Mouse (Mus musculus) splenic B cell, adult 2 months (primary cell): Measurements from ENCODE around the gene Fosb.

Experiments used
- DNase-seq: peaks from one replicate; pipeline ENCODE4 v3.0.0-alpha.2; 2011; ENCODE audit warnings: low read depth, low spot score
- H3K27me3 ChIP-seq: 2 replicates; pipeline ENCODE4 v1.6.1; 2012; ENCODE audit warnings: mild to moderate bottlenecking, low read length, moderate library complexity, mixed read lengths; ENCODE audit not compliant: control insufficient read depth, poor library complexity, insufficient read depth, severe bottlenecking
- H3K36me3 ChIP-seq: 2 replicates; pipeline ENCODE4 v1.6.1; 2012; ENCODE audit warnings: mild to moderate bottlenecking, low read length, moderate library complexity, mixed read lengths; ENCODE audit not compliant: control insufficient read depth, poor library complexity, insufficient read depth, severe bottlenecking

Fosb gene

DNA sequence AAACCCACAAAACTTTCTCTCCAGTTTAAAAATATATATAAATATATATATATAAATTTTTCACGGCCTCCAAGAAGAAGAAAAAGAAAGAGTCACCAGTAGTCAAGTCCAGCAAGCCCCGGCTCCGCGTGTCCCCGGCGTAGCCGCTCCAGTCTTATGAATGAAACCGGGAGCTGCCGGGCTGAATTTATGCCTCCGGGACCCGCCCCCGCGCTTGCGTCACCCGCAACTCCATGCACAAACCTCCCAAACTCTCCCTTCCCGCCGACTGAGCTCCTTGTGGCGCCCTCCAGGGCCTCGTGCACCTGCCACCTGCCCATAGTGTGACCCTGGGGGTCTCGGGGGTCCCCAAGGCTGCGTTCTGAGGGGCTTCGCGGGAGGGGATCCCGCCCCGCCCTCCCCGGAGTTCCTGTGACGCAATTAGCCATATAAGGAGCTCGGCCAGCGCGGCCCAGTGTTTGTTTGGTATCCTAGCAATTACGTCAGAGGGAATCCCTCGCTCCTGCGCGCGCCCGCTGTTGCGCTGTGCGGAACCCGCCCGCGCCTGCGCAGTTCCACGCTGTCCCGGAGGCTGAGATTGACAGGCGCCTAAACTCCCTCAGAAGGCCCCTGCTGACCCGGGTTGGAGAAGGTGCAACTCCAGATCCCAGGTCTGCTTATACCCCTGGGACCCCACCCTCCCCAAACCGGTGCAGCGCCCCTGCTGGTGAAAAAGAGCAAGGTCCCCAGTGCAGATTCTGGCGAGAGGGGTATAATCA is at the start of gene Fosb:
TSS of gene Fosb (minus strand) at position 168 of the 758 bp plus-strand sequence.
- H3K27me3 ChIP-seq: no peaks in the 10 kb centered on the region
- peak; percentile 99 for DNase-seq

DNA sequence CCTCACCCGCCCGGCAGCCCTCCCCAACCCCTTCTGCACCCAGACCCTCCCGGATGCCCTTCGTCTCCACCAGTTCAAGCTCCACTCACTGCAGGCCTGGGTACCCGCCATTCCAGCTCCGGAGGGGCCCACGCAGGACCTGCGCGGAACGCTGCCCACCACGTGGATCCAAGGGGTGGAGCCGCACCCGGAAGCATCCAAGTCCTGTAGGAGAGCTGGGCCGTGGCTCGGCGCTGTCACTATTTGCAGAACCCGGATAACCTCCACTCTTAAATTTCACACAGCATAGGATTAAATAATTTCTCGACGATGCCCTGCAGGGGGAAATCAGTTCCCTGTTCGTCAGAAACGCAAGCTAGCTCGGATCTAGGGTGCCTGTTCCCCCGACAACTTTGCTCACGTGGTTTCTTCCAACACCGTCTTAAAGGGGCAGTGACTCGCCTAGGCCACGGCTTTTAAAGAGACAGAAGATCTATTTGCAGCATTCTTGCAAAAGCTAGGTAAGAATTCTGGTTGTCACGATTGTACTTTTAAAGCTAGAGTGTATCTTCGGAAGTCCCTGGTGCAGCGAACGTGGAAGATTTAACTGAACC is 49.5 kb upstream of the Fosb start, which contains the start of the genes Cd3eap and Ppp1r13l:
TSS of gene Cd3eap (minus strand) at position 185 of the 593 bp plus-strand sequence.
TSS of gene Ppp1r13l (plus strand) at position 451 of the 593 bp plus-strand sequence.
- DNase-seq: peak; percentile 89
- no peaks in the 10 kb centered on the region for H3K27me3 ChIP-seq
- H3K36me3 ChIP-seq: no peaks in the 10 kb centered on the region

More for the DNA sequence above, at the start of gene Fosb:
- H3K36me3 ChIP-seq: no peaks in the 10 kb centered on the region; the same call in 1 of the 2 replicates

DNA sequence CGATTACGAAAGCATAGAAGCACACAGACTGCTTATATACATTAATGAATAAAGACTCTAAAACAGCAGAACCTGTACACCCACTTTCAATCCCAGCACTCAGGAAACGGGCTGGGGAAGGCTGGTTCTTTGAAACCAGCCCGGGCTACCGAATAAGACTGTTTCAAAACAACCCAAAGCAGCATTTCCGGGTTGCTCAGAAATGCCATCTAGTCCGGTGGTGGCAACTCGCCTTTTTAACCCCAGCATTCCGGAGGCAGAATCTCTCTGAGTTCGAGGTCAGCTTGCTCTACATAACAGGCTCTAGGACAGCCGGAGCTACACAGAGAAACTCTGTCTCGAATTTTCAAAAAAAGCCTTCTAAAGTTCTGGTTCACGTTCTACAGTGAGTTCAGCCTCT is 48.8 kb upstream of the Fosb start:
- no peak for DNase-seq
- H3K36me3 ChIP-seq: no peaks in the 10 kb centered on the region
- H3K27me3 ChIP-seq: no peaks in the 10 kb centered on the region

DNA sequence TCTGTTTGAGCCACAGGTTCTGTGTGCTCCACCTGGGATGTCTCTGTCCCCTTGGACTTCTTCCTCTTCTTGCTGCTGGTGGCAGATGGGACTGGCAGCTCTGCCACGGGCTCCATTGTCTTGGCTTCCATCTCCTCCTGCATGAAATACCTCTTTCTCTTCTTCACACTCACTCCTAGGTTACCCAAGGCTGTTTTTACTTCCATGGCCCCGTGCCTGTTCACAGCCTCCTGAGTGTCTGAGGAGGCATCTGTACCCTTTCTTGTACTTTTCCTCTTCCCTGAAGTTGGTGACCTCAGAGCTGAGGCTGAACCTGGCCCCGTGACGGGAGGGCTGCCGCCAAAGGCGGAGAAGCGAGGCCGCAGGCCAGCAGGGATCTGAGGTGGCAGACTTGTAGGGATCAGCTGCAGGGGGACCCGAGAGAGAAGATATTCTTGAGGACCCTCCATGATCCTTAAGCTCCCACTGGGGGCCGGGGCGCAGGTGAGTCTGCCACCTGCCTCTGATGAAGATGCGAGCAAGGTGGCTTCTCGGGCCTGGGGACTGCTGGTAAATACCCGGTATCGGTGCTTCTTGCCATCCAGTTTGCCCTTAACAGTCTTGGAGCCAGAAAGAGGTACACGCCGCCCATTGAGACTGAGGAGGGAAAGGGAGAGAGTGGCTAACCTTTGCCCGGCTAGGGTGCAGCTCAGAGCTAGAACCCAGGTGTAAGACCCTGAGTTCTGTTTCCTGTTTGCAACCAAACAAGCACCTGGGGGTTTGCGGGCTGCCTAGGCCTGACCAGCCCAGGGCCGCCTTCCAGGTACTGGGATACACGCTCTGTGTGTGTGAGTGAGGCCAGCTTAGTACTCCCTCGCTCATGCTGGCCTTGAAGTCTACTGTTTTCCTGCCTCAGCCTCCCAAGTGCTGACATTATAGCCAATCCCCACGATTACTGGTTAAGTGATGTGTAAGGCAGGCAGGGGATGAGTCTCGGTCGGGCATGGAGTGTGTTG is 47.8 kb upstream of the Fosb start:
- Histone ChIP-seq H3K36me3 (peaks cover 2% of the 10 kb centered on the region; the same call in 1 of the 2 replicates), H3K27me3 (no peaks in the 10 kb centered on the region)
- DNase-seq: no peak

DNA sequence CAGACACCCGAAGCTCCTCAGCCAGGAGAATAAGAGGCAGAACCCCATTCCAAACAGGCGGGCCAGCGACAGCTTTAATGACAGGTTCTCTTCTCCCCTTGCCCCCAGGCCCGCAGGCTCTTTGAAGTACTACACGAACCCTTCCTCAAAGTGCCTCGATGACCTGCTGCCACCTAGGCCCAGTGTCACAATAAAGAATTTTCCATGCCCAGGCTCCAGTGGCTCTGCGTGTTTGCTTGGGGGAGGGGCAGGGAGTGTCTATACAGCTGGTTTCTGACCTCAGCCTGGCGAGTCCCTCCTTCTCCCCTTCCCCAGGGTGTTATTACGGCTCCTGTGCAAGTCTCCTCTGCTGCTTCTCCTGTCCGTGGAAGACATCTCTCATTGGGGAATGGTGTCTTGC is 46.5 kb upstream of the Fosb start:
- peaks cover 2% of the 10 kb centered on the region for H3K36me3 ChIP-seq
- DNase-seq: no peak
- H3K27me3 ChIP-seq: no peaks in the 10 kb centered on the region

DNA sequence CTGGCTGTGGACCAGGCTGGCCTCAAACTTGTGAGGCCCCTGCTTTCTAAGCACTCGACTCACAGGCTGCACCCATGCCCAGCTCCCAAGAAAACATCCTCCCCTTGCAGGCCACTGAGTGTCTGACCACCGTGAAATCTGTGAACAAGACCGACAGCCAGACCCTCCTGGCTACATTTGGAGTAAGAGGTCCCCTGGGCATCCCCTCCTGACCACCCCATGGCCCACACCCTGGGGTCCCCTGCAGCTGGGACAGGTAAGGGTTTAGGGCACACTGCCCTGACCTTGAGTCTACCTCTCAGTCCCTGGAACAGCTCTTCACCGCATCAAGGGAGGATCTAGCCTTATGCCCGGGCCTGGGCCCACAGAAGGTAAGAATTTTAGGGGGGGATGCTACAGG is 45.1 kb upstream of the Fosb start:
- no peak for DNase-seq
- peaks cover 3% of the 10 kb centered on the region for H3K36me3 ChIP-seq
- H3K27me3 ChIP-seq: no peaks in the 10 kb centered on the region

DNA sequence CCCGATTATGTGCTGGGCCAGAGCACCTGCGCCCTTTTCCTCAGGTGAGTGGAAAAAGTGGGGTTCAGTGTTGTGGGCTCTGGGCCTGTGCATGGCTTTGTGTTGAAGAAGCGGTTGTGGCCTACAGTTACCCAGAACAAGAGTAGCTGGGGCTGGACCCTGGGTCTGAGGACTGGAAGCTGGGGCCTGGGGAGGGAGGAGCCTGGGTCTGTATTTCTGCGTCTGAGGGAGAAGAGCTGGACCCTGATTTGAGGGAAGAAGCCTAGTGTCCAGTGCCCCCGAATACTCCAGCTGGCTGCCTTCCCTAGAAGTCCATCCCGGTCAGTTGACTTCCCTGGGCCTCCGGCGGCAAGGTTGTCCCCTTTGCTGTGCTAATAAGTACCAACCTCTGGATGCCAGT is 40.4 kb upstream of the Fosb start:
- H3K36me3 ChIP-seq: peaks cover 4% of the 10 kb centered on the region
- no peak for DNase-seq
- no peaks in the 10 kb centered on the region for H3K27me3 ChIP-seq

DNA sequence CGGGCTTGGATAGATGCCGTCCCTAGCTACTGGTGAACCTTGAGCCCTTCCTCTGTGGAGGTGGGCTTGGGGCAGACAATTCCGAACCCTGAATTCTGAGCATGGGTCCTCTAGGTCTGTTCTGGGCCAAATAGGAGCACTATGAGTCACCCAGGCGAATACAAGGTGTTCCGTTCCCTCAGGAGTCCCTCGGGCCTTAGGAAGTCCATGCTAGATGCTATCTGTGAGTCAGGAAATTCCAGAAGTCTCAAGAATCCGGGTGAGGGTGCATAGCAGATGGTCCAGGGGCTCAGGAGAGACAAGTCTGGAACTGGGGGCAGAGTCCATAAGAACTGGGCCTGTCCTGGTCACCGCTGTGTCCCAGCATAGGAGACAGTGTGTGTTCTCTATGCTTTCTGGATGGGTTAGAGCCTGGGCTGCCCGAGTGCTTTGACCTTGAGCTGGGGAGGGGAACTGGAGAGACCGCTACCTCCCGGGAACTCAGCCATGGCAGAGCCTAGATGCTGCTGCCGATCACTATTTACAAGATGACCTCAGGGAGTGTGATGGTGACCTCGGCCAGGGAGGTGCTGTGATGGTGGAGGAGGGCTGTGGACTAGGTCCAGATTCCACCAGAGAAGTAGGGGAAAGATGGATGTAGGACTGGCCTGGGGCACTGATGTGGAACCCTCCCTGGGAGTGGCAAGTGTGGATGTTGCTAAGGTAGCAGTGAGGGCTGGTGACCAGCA is 39.5 kb upstream of the Fosb start:
- no peak for DNase-seq
- peaks cover 4% of the 10 kb centered on the region for H3K36me3 ChIP-seq
- no peaks in the 10 kb centered on the region for H3K27me3 ChIP-seq

DNA sequence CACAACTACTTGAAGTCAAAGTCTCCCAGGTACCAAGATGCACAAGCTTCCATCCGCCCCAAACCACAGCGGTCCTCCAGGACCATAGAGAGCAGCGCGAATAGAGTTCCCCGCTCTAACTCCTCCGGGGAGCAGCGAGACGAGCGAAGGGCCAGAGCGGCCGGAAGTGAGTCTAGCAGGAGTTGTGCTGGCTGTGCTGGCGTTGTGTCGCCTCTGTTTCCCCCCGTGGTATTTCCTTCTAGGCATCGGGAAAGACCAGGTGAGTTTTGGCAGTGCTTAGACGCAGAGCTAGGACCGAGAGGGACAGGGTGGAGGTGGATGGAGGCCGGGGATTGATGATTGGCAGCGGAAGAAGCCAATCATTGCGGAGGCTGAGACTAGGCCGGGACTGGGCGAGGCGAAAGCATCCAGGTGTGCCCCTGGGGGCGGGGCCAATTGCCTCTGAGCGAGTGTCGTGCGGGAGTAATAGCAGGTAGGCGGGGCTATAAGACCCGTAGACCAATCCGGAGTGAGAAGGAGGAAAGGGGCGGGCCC is 35.2 kb upstream of the Fosb start:
- Histone ChIP-seq H3K36me3 (peaks cover under 1% of the 10 kb centered on the region; the same call in 1 of the 2 replicates), H3K27me3 (no peaks in the 10 kb centered on the region)

DNA sequence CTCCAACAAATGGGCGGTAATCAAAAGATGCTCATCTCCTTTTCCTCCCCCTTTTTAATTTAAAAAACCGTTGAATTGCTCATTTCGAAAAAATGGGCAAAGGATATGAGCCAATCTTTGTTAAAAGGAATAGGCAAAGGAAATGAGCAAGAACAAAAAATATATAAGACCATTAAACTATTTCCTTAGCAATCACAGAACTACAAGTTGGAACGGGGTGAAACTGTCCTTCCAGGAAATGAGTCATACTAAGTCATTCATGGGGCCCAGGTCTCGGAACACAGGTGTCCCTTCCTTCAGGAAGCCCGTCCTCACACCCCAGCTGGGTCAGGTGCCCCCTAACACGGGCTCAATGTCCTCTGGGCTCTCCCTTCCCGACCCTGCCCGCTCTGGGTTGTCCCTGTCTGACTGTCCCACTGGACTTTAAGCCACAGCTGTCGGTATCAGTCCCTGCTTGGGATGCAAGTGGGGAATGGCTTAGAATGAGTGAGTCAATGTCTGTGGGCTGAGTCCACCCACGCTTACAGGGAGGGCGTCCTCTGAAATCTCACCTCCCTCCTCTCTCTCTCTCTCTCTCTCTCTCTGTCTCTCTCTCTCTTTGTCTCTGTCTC is 34.5 kb upstream of the Fosb start, which contains the start of gene Ercc1:
TSS of gene Ercc1 (plus strand) at position 542 of the 611 bp plus-strand sequence.
- Histone ChIP-seq H3K36me3 (no peaks in the 10 kb centered on the region; the same call in 1 of the 2 replicates), H3K27me3 (no peaks in the 10 kb centered on the region)
- DNase-seq: peak; percentile 54

More for the DNA sequence above, 35.2 kb upstream of the Fosb start:
- peak; percentile 99 for DNase-seq

DNA sequence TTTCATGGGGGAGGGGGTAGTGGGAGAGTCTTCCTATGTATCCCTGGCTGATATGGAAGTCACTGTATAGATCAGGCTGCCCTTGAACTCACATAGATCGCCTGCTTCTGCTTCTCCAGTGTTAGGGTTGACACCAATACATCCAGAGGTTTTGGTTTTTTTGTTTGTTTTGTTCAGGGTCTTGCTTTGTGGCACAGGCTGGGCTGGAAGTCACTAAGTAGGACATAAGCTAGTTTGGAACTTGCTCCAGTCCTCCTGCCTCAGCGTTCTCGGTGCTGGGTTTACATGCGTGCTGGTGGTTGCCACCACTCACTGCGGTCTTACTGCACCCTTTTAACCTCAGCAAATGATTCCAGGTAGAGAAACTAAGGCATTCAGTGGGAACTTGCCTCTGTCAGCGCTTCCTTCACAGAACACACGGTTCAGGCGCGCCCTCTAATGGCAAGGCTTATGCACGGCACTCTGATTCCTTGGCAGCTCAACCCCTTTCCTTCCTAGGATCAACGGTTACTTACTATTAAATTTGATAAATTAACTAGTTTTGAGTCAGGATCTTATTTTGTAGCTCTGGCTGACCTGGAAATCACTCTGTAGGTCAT is 33.5 kb upstream of the Fosb start:
- Histone ChIP-seq H3K27me3 (no peaks in the 10 kb centered on the region), H3K36me3 (no peaks in the 10 kb centered on the region)
- peak; percentile 88 for DNase-seq

DNA sequence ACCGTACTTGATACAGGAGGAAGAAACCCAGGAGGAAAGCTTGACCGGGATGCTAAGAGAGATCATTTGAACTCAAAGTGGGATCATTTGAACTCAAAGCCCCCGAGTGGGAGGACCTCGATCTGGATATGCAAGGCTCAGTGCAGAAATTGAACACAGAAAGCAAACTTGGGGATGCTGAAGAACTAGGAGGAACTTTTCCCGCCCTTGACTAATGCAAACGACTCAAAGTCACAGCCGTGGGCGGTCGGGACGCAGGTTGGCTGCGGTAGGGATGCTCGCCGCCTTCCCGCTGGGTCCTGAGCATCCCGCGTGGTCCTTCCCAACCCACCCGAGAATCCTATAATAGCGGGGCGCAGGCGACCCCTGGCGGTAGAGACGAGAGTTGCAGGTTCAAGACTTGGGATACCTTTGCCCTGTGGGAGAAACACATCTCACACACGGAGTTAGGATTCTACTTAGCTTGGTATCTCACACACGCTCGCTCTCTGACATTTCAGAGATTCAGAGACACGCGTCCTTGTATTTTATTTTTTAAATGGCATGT is 32.7 kb upstream of the Fosb start:
- H3K36me3 ChIP-seq: no peaks in the 10 kb centered on the region
- H3K27me3 ChIP-seq: no peaks in the 10 kb centered on the region
- DNase-seq: peak; percentile 83
